Mouse (Mus musculus) gastrocnemius, postnatal 10 days (tissue): ENCODE measurements around the gene Gm5150. TPM values are rescaled to one million over a fixed set of nuclear protein-coding genes. Genes with fewer than 3 reads are reported as not detected.
"Not testable (repeated sequence)": the region's sequence is repeated elsewhere in the genome, so short reads cannot be mapped to it uniquely, and the experiment has no call there.

ENCODE experiments used
- DNase-seq: peaks from one replicate; pipeline ENCODE4 v3.0.0; 2021; ENCODE audit warnings: mixed read lengths
- long read RNA-seq, 2 experiments: library from polyadenylated mRNA; stranded (forward); transcript quantifications; one replicate each; pipeline ENCODE4 v2.0.0; 2021
- microRNA-seq, 2 experiments: library from miRNA; unstranded; fragments of <30 nt; microRNA quantifications; one replicate each; pipeline ENCODE4 v1.2.0; 2021
- total RNA-seq, 2 experiments: library from RNA; stranded (reverse); gene quantifications; 2 replicates each; pipeline ENCODE4 v1.2.3; 2021

Gene Gm5150
- not detected for total RNA-seq
- long read RNA-seq, experiment 1 = 0 reads
- long read RNA-seq, experiment 2 = 0 reads

DNA sequence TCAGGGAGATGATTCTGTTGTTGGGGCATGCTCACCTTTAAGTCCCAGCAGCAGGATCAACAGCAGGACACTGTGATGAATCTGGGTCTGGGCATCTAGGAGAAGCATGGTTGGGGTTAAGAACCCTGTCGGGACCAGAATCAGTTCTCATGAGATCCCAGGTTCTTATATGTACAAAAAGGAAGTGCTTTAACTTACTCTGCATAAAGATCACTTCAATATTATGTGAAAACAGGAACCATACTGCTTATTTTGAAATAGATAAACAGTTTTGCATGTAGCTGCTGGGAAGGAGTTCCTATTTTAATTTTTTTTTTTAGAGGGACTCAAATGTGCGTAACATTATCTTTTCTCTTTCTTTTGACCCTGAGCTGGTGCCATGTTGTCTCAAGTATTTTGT lies at the start of gene Gm5150:
Gene Gm5150 (minus strand): TSS at position 223 of the 400 bp plus-strand sequence.
- no peak for DNase-seq

DNA sequence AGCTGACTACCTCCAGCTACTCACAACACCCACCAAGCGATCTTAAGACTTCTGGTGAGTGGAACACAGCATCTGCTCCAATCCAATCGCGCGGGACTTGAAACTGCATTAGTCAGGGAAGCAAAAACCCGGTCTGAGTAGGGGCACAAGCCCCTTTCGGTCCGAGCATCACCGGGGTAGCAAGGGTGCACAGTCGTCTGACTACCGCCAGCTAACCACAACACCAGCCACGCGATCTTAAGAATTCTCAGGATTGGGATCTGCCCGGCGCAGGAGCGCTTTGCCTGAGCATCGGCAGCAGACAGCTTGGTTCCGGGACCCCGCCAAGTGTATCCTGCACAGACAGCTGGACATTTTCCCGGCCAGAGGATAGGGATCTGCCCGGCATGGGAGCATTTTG lies 45.5 kb upstream of the Gm5150 start:
- not testable (repeated sequence) for DNase-seq

DNA sequence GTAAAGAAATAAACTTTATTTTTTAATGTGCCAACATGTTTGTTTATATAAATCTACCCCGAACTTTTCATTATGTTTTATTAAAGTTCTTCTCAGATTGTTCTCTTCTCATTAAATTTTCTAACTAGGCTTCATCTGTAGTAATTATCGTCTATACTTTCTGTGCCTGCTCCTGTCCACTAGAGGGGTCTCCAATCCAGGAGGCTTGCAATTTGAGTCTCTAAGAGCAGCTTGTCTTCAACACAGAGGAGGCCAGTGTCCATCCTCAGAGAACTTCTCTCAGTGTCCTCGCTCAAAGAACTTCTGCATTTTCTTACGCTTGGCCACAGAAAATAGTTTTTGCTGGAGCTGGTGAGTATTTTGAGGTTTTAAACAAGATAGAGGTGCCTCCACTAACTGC lies 41.1 kb upstream of the Gm5150 start:
- no peak for DNase-seq

DNA sequence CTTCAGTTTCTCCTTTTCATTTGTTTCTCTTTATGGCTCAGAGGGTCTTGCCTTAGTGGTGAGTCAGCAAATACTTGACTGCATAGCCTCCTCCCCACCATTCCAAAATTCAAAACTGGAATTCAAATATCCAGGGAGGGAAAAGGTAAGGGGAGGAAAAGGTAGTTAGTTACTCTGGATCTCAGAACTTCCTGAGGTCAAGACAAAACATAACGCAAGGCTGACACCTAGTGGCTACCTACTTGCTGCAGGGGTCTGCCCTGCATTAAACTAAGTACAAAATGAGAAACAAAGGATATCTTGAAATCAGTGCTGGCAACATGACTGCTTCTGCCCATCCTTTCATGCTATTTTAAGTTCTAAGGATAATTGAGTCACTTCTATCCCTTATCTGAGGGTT lies 37.1 kb upstream of the Gm5150 start:
- no peak for DNase-seq

GRCm38 (mm10) chr3:16024988-16025387 lies 18.8 kb upstream of the Gm5150 start:
- DNase-seq = peak; percentile 31

DNA sequence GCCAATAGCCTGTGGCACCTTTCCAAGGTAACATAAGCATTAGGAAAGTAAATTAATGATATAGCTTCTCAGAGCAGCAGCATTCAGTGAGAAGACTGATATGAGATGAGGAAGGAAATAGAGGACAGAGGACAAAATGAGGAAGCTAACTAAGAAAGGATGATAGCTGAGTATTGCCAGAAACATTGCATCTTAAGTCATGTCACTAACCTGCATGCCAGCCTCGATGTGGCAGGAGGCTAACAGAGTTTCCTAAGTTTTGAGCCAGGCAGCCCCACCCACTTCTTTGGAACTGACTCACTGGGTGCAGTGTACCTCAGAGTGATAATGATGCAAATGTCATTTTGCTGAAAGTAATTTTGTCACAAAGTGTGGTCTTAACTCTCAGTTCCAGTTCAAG lies 16.0 kb upstream of the Gm5150 start:
- DNase-seq = no peak

DNA sequence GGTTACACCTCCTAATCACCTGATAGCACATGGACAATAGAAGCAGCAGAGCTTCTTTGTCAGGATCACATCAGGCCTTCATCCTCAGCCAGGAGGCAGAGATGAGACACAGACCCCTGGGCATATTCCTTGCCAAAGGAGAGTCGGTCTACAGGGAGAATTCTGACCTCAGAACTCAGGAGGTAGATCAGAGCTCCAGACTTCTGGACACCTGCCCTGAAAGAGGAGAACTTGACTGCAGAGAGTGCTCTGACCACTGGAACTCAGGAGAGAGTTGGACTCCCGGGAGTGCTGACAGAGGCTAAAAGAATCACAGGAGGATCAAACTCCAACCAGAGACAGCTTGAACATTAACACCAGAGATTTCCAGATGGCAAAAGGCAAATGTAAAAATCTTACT lies 8.2 kb upstream of the Gm5150 start:
- DNase-seq = not testable (repeated sequence)

- DNase-seq = no peak
Observed at GRCm38 (mm10) chr3:16007827-16008226, 1.6 kb upstream of the Gm5150 start.

DNA sequence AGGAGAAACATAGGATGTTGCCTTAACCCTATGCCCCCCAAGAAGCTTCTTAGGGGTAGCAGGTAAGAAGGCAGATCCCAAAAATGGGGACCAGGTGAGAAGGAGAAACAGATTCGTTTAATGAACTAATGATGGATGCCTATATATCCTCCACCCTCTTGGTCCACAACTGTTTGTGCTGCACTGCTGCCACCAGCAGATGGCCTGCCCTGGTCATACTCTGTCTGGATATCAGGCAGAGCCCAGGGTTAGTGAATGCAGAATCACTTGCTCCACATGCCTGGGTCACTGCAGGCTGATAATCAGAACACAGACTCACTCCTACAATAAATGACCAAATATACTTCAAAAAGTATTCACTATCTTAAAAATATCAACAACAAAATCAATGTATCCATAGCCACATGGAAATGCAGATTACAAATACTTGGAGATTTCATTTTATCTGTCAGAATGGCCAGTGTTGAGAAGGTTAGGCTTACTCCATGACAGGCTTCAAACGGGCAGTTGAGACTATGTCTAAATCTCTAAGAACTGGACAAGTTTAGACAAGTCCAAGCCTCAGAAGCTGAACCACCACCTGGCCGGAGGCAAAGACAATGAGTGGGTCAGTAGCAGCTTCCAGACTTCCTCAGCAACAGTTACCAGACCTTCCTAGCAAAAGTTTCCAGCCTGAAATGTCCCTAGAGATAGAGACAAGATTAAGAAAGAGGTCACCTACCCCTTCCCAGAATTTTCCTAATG lies 2.2 kb downstream of the Gm5150 start:
- no peak for DNase-seq

GRCm38 (mm10) chr3:15999479-15999878 lies 6.8 kb downstream of the Gm5150 start:
- not testable (repeated sequence) for DNase-seq

DNA sequence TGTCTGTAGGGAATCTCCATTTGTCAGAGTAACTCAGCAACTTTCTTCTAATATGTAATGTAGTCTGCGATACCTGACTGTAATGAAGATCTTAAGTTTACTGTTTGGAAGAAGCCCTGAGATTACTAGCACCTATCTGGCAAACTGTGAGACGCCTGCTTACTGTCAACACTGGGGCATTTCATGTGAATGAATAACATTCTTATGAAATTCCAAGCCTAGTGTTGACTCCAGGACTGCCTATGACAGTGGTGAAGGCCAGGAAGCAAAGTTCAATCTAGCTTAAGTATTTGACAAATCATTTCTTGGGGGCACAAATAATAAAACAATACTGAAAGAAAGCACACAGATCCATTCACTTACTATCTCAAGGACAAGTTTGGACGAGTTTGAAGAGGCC lies 24.0 kb downstream of the Gm5150 start:
- no peak for DNase-seq

GRCm38 (mm10) chr3:15956921-15957320 lies 49.3 kb downstream of the Gm5150 start:
- DNase-seq = no peak

Small RNAs within 50 kb of the gene (microRNA-seq; reads per million reads assigned to microRNA genes)
- gene Gm24694 = 0 reads per million in 2 experiments

Other genes with a start within 250 kb of the Gm5150 start
- under 1 TPM in 1 of 2 experiments, not detected in 1; 0.50 TPM for gene Sirpb1c, start 157.9 kb downstream of the Gm5150 start, total RNA-seq